Mouse (Mus musculus) ovary, adult 18-20 months (tissue): ENCODE measurements at regions not wholly inside any gene's neighbourhood (a gene's known extent, or its start where the extent isn't known, plus 50 kb on each side); places are given as distances from the start of the nearest gene placed in this dataset.

ENCODE experiments used
- DNase-seq: peaks from one replicate; pipeline ENCODE4 v3.0.0; 2022; ENCODE audit warnings: low spot score, mixed read lengths

DNA sequence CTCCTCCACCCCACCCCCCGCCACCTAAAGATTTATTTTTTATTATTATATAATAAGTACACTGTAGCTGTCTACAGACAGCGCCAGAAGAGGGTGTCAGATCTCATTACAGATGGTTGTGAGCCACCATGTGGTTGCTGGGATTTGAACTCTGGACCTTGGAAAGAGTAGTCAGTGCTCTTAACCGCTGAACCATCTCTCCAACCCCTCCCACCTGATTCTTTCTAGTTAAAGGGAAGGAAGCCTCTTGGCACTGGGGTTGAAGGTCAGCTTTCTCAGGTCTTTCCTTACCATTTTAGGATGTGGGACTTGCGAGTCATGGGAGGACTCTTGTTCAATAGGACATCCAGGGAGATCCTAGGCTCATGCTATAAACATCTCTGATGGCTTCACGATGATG, 54.7 kb downstream of the Hes1 start:
- DNase-seq, result no peak

DNA sequence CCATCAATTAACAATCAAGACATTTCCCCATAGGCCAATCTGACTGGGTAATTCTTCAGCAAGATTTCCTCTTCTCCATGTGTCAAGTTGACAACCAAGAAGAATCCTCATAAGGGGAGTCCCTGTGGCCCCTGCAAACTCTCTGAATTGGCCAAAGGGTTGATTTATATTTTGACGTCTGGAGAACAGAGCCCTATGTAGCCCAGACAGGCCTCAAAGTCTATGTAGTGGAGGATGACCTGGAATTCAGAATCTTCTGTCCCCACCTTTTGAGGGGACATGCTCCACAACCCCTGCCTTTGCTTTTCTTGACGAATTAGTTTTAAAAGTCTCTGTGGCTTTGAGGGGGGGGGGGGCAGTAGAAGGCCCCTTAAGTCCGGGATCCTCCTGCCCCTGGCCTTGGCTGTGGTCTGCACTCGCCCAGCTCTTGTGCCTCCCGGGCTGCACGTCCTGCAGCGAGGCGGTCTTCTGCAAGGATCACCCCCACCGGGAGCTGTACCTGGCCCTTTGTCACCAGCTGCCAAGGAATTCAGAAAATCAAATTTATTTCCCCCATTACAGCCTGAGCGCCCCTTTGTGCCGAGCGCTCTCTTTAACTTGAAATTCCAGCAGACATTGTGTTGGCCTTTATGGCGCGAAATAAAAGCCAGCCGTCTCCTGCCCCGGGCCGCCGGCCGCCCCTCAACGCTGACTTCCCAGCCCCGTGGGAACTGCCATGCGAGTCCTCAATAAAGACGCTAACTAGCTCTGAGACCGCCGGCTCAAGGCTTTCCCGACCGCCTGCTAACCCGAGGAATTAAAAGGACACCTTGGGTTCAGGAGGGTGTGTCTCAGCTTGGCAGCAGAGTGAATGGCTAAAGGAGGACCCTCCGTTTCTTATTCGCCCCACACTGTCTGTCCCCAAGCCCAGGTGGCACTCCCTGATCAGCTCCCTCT, 56.4 kb downstream of the Hes1 start:
- no peak for DNase-seq

DNA sequence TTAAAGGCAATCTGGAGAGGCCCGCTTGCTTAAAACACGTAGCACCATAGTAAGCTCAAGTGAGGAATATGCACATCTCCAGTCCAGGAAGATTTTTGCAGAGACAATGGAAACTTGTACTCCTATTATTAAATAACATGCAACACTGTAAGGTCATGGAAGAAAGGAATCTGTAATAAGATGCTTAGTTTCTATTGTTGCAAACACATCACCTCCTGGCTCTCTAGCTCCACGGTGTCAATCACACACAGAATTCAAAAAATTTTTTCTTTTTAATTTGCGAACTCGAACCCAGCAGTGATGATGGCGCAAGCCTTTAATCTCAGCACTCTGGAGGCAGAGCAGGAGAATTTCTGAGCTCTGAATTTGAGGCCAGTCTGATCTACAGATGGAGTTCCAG, 57.4 kb downstream of the Hes1 start:
- no peak for DNase-seq

DNA sequence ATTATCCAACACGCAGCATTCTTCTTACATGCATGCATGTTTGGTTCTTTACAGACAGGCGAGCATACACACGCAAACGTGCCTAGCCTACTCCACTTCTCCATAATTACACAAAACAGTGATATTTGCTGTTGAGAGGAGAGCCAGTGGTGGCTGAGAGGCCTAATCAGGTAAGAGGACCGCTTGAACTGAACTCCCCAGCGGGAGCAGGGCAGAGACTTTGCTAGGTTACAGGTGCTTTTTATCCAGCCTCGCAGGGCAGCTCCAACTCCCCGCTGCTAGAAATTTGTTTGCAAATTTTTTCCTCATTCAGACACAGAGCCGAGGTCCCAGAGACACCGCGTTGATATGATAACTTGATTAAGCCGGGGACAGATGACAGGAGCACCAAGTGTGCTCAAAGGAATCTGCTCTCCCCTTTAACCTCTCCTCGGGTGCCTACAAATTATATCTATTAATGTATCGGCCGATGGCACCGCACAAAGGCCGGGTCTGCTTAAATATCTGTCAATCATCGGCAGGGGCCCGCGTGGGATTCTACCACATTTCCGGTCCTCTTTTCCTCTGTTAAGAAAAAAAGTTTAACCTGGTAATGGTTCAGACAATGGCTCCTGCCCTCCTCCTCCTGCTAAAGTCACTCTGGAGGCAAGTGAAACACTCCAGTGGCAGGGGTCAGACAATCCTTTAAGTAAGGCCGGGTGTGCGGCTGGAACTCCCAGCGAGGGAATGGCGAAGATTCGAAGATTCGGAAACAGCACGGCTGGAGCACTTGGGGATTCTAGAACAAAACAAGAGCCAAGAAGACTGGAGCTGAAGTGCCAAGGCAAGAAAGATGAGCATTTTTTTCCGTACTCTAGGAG, 58.3 kb downstream of the Hes1 start:
- no peak for DNase-seq

DNA sequence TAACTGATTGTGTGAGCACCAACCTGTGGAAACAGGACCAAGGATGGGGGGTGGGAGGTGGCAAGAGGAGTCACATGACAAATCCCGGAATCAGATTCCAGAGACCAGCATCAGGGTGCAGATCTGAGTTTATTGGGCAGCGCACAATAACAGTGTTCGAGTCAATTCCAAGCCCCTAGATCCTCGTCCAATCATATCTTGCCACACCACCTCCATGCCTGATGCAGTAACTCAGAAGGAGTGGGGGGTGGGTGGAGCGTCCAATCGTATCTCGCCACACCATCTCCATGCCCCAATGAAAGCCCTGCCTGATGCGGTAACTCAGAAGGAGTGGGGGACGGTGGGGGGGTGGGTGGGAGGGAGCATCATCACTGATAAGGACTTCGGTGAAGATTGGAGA, 62.8 kb downstream of the Hes1 start:
- DNase-seq, result no peak

DNA sequence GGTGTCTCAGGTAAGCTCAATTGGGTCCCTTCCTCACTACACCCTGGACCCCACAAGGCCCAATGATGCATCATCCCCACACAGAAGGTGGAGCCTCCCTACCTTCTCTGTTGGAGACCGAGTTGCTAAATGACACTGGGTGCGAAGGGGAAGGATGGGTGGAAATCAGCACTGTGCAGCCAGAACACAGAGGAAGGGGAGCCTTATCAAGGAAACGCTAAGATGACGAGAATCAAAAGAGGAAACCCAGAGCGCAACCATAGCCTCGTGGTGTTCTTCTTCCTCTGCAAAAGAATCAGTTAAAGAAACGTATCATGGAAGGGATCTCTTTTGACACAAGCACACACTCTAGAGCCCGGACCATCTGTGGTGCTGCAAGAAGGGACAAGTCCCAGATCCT, 64.6 kb downstream of the Hes1 start:
- no peak for DNase-seq

DNA sequence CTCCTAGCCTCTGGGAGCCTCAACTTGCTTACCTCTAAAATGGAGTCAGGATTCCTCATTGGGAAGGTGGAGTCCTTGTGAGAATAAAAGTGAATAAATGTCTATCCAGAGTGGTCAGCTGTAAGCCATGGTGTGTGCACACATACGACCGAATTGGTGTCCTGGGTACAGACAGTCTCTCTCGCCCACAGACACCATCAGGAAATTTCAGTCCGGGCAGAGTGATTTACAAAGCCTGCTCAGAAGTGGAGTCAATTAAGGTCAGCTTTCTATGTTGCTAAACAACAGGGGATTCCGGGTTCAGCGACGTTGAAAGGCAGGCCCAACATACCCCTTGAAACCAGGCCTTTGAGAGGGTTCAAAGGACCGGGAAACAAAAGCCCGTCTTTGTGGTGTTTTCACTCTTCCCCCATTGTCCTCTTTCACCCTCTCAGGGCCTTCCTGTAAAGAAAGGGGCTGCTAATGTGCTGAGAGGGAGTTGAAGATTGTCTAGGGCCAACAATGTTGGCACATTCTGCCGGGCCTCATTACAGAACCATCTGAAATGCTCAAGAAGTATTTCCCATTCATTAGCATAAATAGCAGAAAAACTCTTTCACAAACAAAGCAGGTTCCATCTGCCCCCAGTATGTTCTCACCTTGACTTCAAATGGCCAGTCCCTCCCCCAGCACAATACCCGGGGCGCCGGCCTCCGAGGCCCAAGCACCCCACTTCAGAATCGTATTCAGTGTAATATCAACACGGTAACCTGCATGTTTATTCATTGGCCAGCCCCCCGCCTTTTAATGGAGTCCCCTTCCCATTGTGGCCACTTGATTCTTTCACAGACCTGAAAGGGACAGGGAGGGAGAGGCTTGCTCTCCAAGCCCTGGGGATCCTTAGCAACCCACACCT, 65.3 kb downstream of the Hes1 start:
- no peak for DNase-seq

DNA sequence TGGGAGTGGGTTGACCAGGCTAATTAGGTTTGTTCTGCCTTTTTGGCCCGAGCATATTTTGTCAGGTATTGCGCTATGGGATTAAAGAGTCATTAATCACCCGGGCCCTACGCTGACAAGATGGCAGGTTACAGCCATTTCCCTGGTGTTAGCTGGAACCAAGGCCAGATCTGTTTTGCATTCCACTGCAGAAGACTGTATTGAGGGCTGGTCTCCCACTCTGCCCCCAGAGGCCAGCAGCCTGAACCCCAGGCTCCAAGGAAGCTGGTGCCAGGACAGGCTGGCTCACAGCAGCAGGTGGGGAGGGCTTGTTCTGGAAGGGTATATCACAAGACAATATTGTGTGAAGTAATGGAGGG, 65.9 kb downstream of the Hes1 start:
- DNase-seq, result no peak

DNA sequence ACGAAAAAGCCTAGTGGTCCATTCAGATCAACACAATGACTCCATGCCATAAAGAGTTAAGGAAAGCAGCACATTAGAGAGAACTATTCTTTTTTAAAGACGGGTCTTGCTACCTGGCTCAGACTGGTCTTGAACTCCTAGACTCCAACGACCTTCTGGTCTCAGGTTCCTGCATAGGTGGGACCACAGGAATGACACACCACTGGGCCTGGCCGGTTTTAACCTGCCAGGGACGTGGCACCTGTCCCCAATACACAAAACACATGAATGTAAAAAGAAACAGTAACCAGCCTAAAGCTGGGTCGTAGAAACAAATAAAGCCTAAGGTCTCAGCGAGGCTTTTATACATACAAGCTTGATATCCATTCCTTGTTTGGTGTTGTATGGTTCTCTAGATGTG, 67.9 kb downstream of the Hes1 start:
- no peak for DNase-seq

DNA sequence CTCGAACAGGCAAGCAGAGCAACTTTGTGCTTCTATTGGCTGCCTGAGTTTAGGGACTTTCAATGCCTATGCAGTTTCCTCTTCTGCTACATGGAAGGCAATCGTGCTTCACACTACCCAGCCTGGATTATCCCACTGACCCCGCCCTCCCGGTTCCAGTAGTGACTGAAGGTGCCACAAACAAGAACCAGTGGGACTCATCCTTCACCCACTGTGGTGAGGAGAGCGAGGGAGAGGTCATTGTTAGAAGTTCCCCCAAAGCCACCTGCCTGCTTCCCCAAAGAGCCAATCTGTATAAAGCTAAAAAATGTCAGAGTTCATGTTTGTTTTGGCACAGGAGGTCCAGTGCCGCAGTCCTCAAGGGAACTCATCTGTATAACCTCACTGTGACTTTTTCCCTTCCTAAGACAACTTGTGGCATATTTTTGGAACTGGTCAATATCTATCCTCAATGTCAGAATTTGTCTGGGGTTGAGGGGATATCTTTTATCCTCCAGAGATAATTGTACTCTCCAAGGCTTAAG, 70.5 kb downstream of the Hes1 start:
- no peak for DNase-seq

DNA sequence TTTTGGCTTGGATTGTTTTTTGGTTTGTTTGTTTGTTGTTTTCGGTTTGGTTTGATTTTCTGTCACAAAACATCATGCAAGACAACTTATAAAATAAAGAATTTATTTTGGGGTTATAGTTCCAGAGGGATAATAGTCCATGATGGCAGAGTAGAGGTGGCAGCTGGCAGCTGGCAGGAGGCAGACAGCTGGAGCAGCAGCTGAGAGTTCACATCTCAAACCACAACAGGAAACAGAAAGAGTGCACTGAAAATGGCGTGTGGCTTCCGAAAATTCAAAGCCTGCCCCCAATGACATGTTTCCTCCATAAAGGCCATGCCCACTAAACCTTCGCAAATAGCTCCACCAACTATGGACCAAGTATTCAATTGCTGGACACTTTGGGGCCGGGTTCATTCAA, 72.7 kb downstream of the Hes1 start:
- DNase-seq, result no peak

DNA sequence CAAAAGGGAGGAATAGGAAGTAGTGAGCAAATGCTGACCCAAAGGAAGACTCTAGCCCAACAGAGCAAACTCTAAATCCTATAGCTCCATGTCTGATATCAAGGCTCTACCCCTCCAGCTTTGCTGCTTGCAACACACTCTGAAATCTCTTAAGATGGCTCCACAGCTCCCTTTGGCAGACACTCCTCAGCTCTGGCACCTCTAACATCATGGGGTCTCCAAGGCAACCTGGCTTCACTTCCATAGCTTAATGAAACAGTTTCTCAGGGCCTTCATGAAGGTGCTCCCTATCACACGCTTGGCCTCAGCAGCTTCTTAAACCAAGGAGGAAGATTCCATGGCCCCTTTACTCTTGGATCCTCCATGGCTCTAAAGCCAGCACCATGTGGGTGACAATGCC, 73.6 kb downstream of the Hes1 start:
- DNase-seq, result no peak

DNA sequence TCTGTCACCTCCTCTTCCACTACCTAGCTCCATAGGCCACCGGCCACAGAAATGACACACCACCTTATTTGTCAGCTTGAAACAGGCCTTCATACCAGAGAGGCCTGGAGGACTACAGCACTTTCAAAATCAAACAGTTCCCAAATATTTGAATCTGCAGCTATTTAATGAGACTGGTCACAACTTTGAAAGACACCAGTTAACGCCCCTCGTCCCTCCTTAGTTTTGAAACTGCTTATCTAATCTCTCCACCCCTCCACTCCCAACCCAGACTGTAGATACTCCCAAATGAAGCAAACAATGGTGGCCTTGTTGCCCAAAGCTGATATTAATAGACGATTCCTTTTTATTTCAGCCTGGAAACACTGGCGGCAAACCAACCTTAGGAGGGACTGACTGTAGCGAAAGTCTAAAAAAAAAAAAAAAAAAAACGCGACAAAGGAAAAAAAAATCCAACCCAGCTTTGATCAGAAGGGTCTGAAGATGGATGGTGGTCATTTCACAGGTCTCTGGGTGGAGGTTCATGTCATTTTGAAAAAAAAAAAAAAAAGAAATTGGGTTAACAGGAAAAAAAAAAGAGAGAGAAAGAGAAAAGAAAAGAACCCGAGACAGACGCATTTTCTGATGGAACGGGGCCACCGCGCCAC, 80.8 kb downstream of the Hes1 start:
- DNase-seq, result peak; percentile 15

DNA sequence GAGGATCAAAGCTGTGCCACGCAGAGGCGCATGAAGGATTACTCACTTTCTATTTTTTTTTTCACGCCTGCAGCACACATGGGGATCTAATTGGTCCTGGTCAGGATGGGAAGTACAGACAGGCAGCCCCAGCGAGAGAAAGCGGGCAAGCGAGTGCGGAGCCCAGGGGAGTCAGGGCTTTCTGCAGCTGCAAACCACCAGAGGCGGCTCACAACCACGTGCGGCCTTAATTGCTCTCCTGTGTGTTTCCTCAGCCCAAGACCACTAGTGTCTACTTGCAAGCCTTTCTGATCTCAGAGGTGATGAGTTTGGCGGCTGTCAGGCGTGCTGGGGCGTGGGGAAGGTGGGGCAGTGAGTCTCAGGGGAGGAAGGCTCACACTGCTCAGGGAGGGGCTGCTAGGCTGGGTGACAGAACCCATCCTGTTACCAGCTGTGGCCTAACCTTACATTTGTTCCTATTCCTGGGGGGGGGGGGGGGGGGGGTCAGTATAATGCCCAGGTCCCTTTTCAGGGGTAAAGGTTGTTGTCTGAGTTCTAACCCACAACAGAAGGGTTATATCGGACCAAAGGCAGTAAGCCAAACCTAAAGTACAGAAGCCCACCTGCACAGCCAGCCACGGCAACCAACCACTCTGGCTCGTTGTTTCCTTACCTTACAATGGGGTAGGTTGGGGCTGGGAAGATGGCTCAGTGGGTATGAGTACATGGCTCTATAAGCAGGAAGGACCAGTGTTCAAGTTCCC, 81.5 kb downstream of the Hes1 start:
- DNase-seq, result peak; percentile 4

DNA sequence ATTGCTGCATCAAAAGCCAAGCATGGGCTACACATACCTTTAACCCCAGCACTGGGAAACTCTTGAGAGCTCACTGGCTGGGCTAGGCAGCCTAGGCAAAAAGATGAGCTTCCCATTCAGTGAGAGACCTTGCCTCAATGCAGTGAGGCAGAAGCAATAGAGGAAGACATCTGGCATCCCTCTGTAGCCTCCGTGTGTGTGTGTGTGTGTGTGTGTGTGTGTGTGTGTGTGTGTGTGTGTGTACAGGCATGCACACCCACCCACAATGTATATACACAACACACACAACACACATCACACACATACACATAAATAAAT, 82.0 kb downstream of the Hes1 start:
- no peak for DNase-seq

DNA sequence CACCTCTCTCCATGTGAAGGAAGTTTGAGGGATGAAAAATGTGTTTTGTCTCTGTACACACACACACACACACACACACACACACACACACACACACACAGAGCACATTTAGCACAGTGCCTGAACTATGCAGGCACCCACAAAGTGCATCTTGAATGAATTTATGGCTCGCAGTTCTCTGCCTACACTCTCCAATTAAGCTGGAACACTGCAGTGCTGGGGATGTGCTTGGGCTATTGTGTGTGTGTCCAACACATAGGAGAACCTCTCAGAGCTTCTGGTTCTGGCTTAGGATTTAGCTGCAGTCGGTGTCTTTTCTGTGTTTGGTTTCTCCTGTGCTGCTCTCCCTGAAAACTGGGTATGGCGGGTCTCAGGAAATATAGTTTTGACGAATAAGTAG, 83.1 kb downstream of the Hes1 start:
- no peak for DNase-seq

DNA sequence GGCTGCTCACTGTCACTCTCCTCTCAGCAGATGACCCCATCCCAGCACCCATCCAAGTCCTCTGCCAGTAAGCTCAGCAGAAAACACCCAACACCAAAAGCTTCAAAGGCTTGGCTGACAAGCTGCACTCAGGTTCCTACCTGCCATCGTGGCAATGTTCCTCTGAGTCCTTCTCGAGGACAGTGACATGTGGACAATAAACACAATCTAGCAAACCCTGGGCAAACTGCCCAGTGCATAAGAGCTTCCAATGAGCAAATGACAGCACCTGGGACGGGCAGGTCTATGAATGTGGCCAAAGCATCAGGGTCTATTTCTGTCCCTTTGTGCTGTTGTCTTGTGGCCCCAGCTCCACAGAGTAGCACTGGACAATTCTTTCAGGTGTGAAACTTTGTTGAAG, 86.9 kb downstream of the Hes1 start:
- no peak for DNase-seq

DNA sequence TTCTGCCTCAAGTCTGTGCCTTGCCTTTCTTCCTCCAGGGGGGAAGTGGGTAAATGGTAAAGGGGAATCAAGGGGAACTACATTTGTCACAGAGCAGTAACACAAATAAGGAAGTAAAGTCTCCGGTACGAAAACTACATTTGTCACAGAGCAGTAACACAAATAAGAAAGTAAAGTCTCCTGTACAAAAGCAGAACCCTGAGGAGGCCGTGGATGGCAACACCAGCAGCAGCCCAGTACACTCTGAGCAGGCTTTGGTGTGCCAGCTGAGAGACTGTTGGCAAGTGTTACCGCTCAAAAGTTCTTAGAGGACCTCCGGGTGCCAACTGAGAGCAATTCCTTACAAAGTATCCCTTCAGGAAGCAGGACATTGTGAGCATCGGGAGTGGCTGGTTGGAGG, 90.9 kb downstream of the Hes1 start:
- DNase-seq, result no peak

DNA sequence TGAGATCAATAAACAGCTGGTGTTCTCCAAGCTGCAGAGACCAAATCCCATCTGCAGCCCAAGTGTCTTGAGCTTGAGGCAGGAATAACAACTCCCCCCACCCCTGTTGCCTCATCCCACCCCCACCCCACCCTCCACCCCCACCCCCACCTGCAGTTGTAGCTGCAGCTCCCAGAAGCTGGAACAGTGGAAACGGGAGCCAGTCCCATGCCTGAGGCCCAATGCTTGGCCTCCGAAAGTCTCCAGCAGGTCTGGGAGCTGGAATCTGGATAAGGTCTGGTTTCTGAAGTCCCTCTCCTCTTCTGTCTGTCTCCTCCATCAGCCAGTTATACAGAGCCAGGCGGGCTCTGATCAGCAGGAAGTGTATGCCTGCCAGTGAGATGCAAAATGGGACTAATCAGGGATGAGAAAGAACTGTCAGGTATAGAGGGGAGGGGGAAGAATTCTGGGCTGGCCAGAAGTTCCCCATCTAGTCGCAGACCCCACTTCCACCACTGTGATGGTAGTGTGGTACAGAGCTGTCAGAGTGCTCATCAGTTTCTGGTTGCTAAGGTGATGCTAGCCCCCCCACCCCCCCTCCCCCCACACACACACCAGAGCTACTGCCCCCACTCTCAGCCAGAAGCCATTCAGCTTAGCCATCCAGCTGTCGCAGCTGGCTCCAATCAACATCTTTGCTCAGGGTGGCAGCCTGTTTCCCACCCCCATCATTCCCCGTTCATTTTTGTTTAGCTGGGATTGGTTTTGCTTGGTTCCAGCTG, 91.5 kb downstream of the Hes1 start:
- DNase-seq, result no peak

DNA sequence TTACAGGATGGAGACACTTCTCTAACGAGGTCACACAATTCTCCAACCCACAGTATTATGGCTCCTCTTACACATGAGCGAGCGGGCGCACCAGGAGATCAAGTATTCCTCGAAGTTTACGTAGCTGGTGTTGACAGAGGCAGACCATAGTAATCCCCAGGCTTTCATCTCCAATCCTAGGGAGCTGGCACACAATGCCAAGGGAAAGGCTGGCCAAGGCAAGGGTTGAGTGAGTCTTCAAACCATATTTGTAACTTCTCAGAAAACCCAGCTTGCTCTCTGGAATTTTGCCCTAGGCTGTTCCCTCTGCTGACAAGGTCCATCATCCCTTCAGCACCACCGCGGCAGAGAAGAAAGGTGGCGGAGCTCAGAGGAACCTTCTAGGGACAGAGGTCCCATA, 94.0 kb downstream of the Hes1 start:
- no peak for DNase-seq
